Mouse (Mus musculus): Measurements from ENCODE around the gene Tcf20.

The Tcf20 gene

GRCm38 (mm10) chr15:82987732-82988112, at the start of gene Tcf20:
Gene Tcf20, minus strand, starts transcription at chr15:82987872.
- ATAC-seq (ENCODE audit: insufficient number of reproducible peaks, low FRiP score, low TSS enrichment): peak; percentile 75

- no peak for ATAC-seq (ENCODE audit: insufficient number of reproducible peaks, low FRiP score, low TSS enrichment)
Measured at GRCm38 (mm10) chr15:83036900-83037519, 49.3 kb upstream of the Tcf20 start.

- ATAC-seq (ENCODE audit: insufficient number of reproducible peaks, low FRiP score, low TSS enrichment): no peak
Measured at GRCm38 (mm10) chr15:83036089-83036488, 48.4 kb upstream of the Tcf20 start.

GRCm38 (mm10) chr15:83034275-83034977, 46.8 kb upstream of the Tcf20 start:
- ATAC-seq (ENCODE audit: insufficient number of reproducible peaks, low FRiP score, low TSS enrichment): peak; percentile 59

GRCm38 (mm10) chr15:83032981-83033541, 45.4 kb upstream of the Tcf20 start, which contains the start of gene Nfam1:
Gene Nfam1, minus strand, starts transcription at chr15:83033306.
- ATAC-seq (ENCODE audit: insufficient number of reproducible peaks, low FRiP score, low TSS enrichment): no peak

GRCm38 (mm10) chr15:83030884-83031283, 43.2 kb upstream of the Tcf20 start:
- ATAC-seq (ENCODE audit: insufficient number of reproducible peaks, low FRiP score, low TSS enrichment): no peak

GRCm38 (mm10) chr15:83029725-83030718, 42.4 kb upstream of the Tcf20 start:
- ATAC-seq (ENCODE audit: insufficient number of reproducible peaks, low FRiP score, low TSS enrichment): no peak

GRCm38 (mm10) chr15:83026129-83026528, 38.5 kb upstream of the Tcf20 start:
- no peak for ATAC-seq (ENCODE audit: insufficient number of reproducible peaks, low FRiP score, low TSS enrichment)

- ATAC-seq (ENCODE audit: insufficient number of reproducible peaks, low FRiP score, low TSS enrichment): no peak
Measured at GRCm38 (mm10) chr15:83025041-83025760, 37.5 kb upstream of the Tcf20 start.

- ATAC-seq (ENCODE audit: insufficient number of reproducible peaks, low FRiP score, low TSS enrichment): no peak
Measured at GRCm38 (mm10) chr15:83022947-83023346, 35.3 kb upstream of the Tcf20 start.

GRCm38 (mm10) chr15:83010990-83011664, 23.5 kb upstream of the Tcf20 start:
- no peak for ATAC-seq (ENCODE audit: insufficient number of reproducible peaks, low FRiP score, low TSS enrichment)

GRCm38 (mm10) chr15:83010423-83010822, 22.8 kb upstream of the Tcf20 start:
- no peak for ATAC-seq (ENCODE audit: insufficient number of reproducible peaks, low FRiP score, low TSS enrichment)

GRCm38 (mm10) chr15:83009532-83009931, 21.9 kb upstream of the Tcf20 start:
- ATAC-seq (ENCODE audit: insufficient number of reproducible peaks, low FRiP score, low TSS enrichment): no peak

GRCm38 (mm10) chr15:83008761-83009423, 21.2 kb upstream of the Tcf20 start:
- no peak for ATAC-seq (ENCODE audit: insufficient number of reproducible peaks, low FRiP score, low TSS enrichment)

GRCm38 (mm10) chr15:83007346-83007920, 19.8 kb upstream of the Tcf20 start:
- ATAC-seq (ENCODE audit: insufficient number of reproducible peaks, low FRiP score, low TSS enrichment): no peak

GRCm38 (mm10) chr15:83002665-83003548, 15.2 kb upstream of the Tcf20 start:
- peak; percentile 75 for ATAC-seq (ENCODE audit: insufficient number of reproducible peaks, low FRiP score, low TSS enrichment)

- no peak for ATAC-seq (ENCODE audit: insufficient number of reproducible peaks, low FRiP score, low TSS enrichment)
Measured at GRCm38 (mm10) chr15:82998811-82999221, 11.1 kb upstream of the Tcf20 start.

All from cerebellum, adult (tissue).